Mouse (Mus musculus): ENCODE data around the gene Vdr. TPM values are rescaled to one million over a fixed set of nuclear protein-coding genes. Genes with fewer than 3 reads are reported as not detected.

The Vdr gene
- polyA plus RNA-seq, 2 experiments = 0.11 to 0.15 TPM

GRCm38 (mm10) chr15:97852291-97852690 lies 58.1 kb downstream of the Vdr start:
- DNase-seq (ENCODE audit: low read depth in 3 of 3, low spot score in 3 of 3) = no peak

GRCm38 (mm10) chr15:97851011-97851410 lies 59.4 kb downstream of the Vdr start:
- peak overlapping the region; percentile 74 for H3K27ac ChIP-seq
- WGBS (ENCODE audit: insufficient replicate concordance) = 27% methylated on average over 5 of the region's 5 CpGs

More at GRCm38 (mm10) chr15:97852291-97852690, 58.1 kb downstream of the Vdr start:
- no peaks in the 10 kb centered on the region for H3K9me3 ChIP-seq (ENCODE audit: control insufficient read depth, low read length)
- H3K4me3 ChIP-seq (ENCODE audit: insufficient read depth in 1 of 2, low read depth in 2 of 2, low read length in 2 of 2) = no peak overlapping the region
- no peaks in the 10 kb centered on the region for H3K36me3 ChIP-seq (replicated peaks; ENCODE audit: control insufficient read depth, insufficient read depth, low read depth)
- H3K4me1 ChIP-seq (replicated peaks; ENCODE audit: control insufficient read depth in 2 of 2, insufficient read depth in 2 of 2, low read length in 1 of 2) = peaks cover 30 to 36% of the 10 kb centered on the region in 2 experiments
- H3K27me3 ChIP-seq (ENCODE audit: control insufficient read depth, insufficient read depth, low read length) = no peaks in the 10 kb centered on the region
- no peak for ATAC-seq (ENCODE audit: insufficient read depth)
- no peak overlapping the region for H3K9ac ChIP-seq (replicated peaks)
- no peak overlapping the region for H3K4me2 ChIP-seq (ENCODE audit: low read depth)
- TF ChIP-seq CTCF (IDR thresholded peaks at IDR 0.05; ENCODE audit: low read depth) = 0 out of 2 replicates have a peak, but pooled peaks have one; percentile 9
- TF ChIP-seq EP300 (IDR thresholded peaks at IDR 0.05; ENCODE audit: low read depth) = no peak
- 84% methylated on average over 3 of the region's 3 CpGs for WGBS (ENCODE audit: insufficient replicate concordance)
- no peak overlapping the region for H3K27ac ChIP-seq

DNA sequence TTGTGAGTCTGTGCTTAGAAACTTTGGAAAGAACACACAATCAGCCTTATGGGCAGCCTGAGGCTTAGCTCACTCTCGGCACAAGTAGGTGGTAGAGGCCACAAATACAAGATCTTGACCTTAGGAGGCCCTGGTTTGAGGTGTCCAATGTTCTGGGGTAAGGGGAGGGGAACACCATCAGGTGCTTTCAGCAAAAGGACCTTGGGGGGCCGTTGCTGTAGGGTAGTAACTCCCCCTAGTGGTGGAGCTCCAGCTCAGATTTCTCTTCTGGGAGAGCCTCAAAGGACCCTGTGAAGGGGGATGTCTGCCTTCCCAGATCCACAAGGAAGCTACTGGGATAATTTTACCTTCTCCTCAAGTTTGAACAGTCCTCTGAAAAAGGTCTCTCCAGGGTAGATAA lies 60.0 kb downstream of the Vdr start:
- H3K9ac ChIP-seq (replicated peaks) = no peak overlapping the region
- H3K4me1 ChIP-seq (replicated peaks; ENCODE audit: control insufficient read depth in 2 of 2, insufficient read depth in 2 of 2, low read length in 1 of 2) = peaks cover 39 to 54% of the 10 kb centered on the region in 2 experiments
- peak overlapping the region; percentile 74 for H3K27ac ChIP-seq
- no peak for TF ChIP-seq EP300 (IDR thresholded peaks at IDR 0.05; ENCODE audit: low read depth)
- peak; percentile 82 for TF ChIP-seq CTCF (IDR thresholded peaks at IDR 0.05; ENCODE audit: low read depth)
- peak in 1 of 3 experiments; percentile 33 for DNase-seq (ENCODE audit: low read depth in 3 of 3, low spot score in 3 of 3)
- peak overlapping the region; percentile 85 for H3K4me2 ChIP-seq (ENCODE audit: low read depth)
- no peaks in the 10 kb centered on the region for H3K36me3 ChIP-seq (replicated peaks; ENCODE audit: control insufficient read depth, insufficient read depth, low read depth)
- no peak for ATAC-seq (ENCODE audit: insufficient read depth)
- WGBS (ENCODE audit: insufficient replicate concordance) = 11% methylated on average over 2 of the region's 2 CpGs
- no peaks in the 10 kb centered on the region for H3K9me3 ChIP-seq (ENCODE audit: control insufficient read depth, low read length)
- no peaks in the 10 kb centered on the region for H3K27me3 ChIP-seq (ENCODE audit: control insufficient read depth, insufficient read depth, low read length)
- H3K4me3 ChIP-seq (ENCODE audit: insufficient read depth in 1 of 2, low read depth in 2 of 2, low read length in 2 of 2) = no peak overlapping the region

More at GRCm38 (mm10) chr15:97851011-97851410, 59.4 kb downstream of the Vdr start:
- Histone ChIP-seq H3K9ac (replicated peaks) (peak overlapping the region; percentile 40; the same call in 1 of the 2 replicates), H3K4me1 (replicated peaks; ENCODE audit: control insufficient read depth in 2 of 2, insufficient read depth in 2 of 2, low read length in 1 of 2) (peaks cover 39 to 49% of the 10 kb centered on the region in 2 experiments), H3K4me2 (ENCODE audit: low read depth) (peak overlapping the region; percentile 85), H3K27me3 (ENCODE audit: control insufficient read depth, insufficient read depth, low read length) (no peaks in the 10 kb centered on the region), H3K9me3 (ENCODE audit: control insufficient read depth, low read length) (no peaks in the 10 kb centered on the region), H3K4me3 (ENCODE audit: insufficient read depth in 1 of 2, low read depth in 2 of 2, low read length in 2 of 2) (no peak overlapping the region), H3K36me3 (replicated peaks; ENCODE audit: control insufficient read depth, insufficient read depth, low read depth) (no peaks in the 10 kb centered on the region)
- TF ChIP-seq CTCF (IDR thresholded peaks at IDR 0.05; ENCODE audit: low read depth) (no peak), EP300 (IDR thresholded peaks at IDR 0.05; ENCODE audit: low read depth) (no peak)
- DNase-seq (ENCODE audit: low read depth in 3 of 3, low spot score in 3 of 3) (peak in 2 of 3 experiments; percentile 41 to 46), ATAC-seq (ENCODE audit: insufficient read depth) (peak; percentile 56)

DNA sequence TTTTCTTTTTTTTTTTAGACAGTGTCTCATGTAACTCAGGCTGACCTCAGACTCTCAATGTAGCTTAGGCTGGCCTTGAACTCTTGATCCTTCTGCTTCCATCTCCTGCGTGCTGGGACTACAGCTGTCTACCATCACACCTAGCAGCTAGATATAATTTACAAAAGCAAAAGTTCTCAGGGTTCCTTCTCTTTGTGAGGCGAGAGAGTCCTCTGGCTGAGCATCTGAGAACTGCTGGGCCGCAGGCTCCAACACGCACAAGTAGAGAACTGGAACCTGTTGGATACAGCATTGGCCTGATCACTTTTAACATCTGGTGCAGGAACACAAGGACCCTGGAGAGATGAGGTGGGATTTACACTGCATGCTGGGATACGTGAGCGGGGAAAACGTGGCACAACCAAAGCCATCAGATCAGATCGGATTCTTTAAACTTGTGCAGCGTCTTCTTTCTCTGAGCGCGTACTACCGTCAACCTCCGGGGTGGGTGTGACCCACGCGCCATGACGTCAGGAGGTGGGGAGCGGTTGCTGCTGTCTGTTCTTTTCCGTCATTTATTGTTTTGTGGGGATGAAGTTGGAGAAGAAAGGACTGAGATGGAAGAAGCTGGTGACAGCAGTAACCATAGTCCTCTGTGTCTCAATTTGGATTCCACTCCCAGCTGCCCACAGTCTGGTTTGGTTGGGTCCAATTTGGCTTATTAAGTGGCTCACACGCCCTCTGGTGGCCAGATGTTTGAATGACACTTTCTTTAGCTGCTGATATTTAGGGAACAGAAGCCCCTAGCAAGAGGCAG lies 61.1 kb downstream of the Vdr start:
- Histone ChIP-seq H3K9ac (replicated peaks) (peak overlapping the region; percentile 63), H3K9me3 (ENCODE audit: control insufficient read depth, low read length) (no peaks in the 10 kb centered on the region), H3K4me2 (ENCODE audit: low read depth) (peak overlapping the region; percentile 85), H3K27ac (peak overlapping the region; percentile 66), H3K36me3 (replicated peaks; ENCODE audit: control insufficient read depth, insufficient read depth, low read depth) (no peaks in the 10 kb centered on the region), H3K4me1 (replicated peaks; ENCODE audit: control insufficient read depth in 2 of 2, insufficient read depth in 2 of 2, low read length in 1 of 2) (peaks cover 44 to 64% of the 10 kb centered on the region in 2 experiments), H3K27me3 (ENCODE audit: control insufficient read depth, insufficient read depth, low read length) (no peaks in the 10 kb centered on the region), H3K4me3 (ENCODE audit: insufficient read depth in 1 of 2, low read depth in 2 of 2, low read length in 2 of 2) (peak overlapping the region; percentile 55 to 78)
- DNase-seq (ENCODE audit: low read depth in 3 of 3, low spot score in 3 of 3) = peak; percentile 82 to 86 (median 83)
- WGBS (ENCODE audit: insufficient replicate concordance) = 5% methylated on average over 19 of the region's 19 CpGs
- peak; percentile 93 for TF ChIP-seq CTCF (IDR thresholded peaks at IDR 0.05; ENCODE audit: low read depth)
- TF ChIP-seq EP300 (IDR thresholded peaks at IDR 0.05; ENCODE audit: low read depth) = no peak
- ATAC-seq (ENCODE audit: insufficient read depth) = peak; percentile 47

- Histone ChIP-seq H3K9me3 (ENCODE audit: control insufficient read depth, low read length) (no peaks in the 10 kb centered on the region), H3K9ac (replicated peaks) (peak overlapping the region; percentile 61), H3K27ac (peak overlapping the region; percentile 70), H3K36me3 (replicated peaks; ENCODE audit: control insufficient read depth, insufficient read depth, low read depth) (no peaks in the 10 kb centered on the region), H3K27me3 (ENCODE audit: control insufficient read depth, insufficient read depth, low read length) (no peaks in the 10 kb centered on the region), H3K4me2 (ENCODE audit: low read depth) (peak overlapping the region; percentile 85), H3K4me3 (ENCODE audit: insufficient read depth in 1 of 2, low read depth in 2 of 2, low read length in 2 of 2) (peak overlapping the region; percentile 1 to 37), H3K4me1 (replicated peaks; ENCODE audit: control insufficient read depth in 2 of 2, insufficient read depth in 2 of 2, low read length in 1 of 2) (peaks cover 44 to 76% of the 10 kb centered on the region in 2 experiments)
- ATAC-seq (ENCODE audit: insufficient read depth) (no peak), DNase-seq (ENCODE audit: low read depth in 3 of 3, low spot score in 3 of 3) (no peak)
- TF ChIP-seq CTCF (IDR thresholded peaks at IDR 0.05; ENCODE audit: low read depth) (no peak), EP300 (IDR thresholded peaks at IDR 0.05; ENCODE audit: low read depth) (no peak)
- 30% methylated on average over 2 of the region's 2 CpGs for WGBS (ENCODE audit: insufficient replicate concordance)
These were observed 62.6 kb downstream of the Vdr start for GRCm38 (mm10) chr15:97847866-97848265.

Measured in liver, embryonic 14.5 days (tissue).